Mouse (Mus musculus) thymus, postnatal 10 days (tissue): ENCODE measurements around the gene Bag3.

ENCODE experiments used
- DNase-seq, 2 experiments: peaks; one replicate each; pipeline ENCODE4 v3.0.0; 2021; ENCODE audit warnings: low spot score in 2 of 2

The Bag3 gene

GRCm38 (mm10) chr7:128537676-128538075 is 14.3 kb downstream of the Bag3 start:
- DNase-seq = no peak

GRCm38 (mm10) chr7:128538196-128538595 is 14.8 kb downstream of the Bag3 start:
- DNase-seq = no peak

DNA sequence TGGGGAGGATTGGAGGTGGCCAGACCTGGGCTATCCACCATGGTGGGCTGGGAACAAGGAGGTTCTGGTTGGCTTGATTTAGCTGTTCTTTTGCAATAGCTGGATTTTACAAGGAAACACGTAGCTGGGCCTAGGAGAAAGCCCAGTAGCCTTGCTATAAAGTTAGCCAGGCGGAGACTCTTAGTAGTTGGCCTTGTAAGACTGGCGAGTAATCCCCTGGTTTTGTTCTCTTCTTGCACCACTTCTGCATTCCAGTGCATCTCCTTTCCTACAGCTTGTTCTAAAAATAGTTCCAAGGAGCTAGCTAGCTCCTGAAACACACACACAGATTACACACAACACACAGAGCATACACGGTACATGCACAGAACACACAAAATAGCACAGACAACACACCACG is 15.4 kb downstream of the Bag3 start:
- no peak for DNase-seq

DNA sequence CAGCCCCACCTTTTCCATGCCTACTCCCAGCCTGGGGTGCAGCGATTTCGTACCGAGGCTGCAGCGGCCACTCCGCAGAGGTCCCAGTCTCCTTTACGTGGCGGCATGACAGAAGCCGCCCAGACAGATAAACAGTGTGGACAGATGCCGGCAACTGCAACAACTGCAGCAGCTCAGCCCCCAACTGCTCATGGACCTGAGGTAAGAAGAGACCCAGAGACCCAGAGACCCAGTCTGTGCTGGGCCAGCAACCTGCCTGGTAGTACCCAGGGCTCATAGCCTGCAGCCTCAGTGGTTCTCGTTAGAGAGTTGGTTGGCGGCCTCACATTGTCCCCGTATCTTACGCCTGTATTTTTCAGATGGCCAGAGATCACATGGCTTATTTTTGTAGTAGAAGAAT is 16.7 kb downstream of the Bag3 start:
- DNase-seq = no peak

- DNase-seq = no peak
These were observed 17.3 kb downstream of the Bag3 start for GRCm38 (mm10) chr7:128540734-128541133.

DNA sequence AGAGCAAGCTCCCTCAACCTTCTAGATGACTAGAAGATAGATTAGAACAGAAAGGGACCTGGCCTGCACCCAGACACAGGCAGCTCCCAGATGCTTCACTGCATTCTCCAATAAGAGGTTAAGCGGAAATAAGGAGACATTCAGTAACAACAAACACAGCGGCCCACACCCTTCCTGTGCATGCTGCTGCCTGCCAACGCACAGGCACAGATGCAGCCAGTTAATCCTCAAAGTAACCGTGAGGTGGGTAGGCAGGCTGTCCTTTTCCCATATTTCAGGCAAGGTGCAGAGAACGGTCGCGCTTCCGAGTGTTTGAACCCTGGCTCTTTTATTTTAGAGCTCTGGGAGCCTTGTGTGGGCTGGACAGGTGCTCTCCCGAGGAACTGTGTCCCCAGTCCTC is 17.8 kb downstream of the Bag3 start:
- DNase-seq = no peak

- DNase-seq = no peak
These were observed 18.4 kb downstream of the Bag3 start for GRCm38 (mm10) chr7:128541771-128542170.

DNA sequence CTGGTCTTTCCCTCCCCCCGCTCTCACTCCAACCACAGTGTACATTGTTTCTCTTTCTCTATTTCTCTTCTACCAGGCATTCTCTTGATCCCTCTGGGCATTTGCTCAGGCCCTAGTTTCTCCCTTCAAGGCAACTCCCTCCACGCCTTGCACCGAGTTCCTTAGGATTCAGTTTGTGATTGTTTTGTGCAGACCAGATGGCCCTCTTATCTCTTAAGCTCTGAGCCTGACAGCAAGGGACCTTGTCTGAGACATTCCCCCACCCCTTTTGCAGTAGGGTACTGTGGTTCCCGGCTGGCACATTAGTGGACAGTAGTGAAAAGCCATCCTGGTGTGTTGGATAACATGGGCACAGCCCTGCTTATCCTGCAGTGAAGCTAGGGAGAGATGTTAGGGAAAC is 19.1 kb downstream of the Bag3 start:
- DNase-seq = no peak

DNA sequence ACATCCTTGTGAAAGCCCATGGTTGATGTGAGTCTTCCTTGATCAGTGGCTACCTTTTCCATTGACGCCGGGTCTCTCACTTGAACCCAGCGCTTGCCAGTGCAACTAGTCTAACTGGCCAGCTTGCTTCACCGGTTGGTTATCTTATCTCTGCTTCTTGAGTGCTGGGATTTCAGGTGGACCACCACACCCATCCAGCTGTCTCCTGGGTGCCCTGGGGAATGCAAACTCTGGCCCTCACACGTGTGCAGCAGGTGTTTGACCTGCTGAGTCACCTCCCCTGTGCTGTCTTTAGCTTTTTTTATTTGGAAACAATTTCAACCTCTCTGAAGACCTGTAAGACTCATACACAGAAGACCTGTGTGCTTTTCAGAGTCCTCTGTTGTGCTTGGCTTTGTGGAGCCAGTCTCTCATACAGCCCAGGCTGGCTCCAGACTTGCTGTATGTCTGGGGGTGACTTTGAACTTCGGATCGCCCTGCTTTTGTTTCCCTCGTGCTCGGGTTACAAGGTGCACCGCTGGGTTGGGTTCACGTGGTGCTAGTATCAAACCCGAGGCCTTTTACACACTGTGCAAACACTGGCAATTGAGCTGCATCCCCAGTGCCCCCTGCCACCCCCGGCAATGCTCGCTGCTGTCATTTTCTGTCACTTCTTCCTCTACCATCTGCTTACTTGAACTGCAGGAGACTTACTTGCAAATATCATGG is 19.9 kb downstream of the Bag3 start:
- no peak for DNase-seq

- no peak for DNase-seq
These were observed 20.5 kb downstream of the Bag3 start for GRCm38 (mm10) chr7:128543961-128544360.

GRCm38 (mm10) chr7:128544566-128545262 is 21.3 kb downstream of the Bag3 start:
- DNase-seq = no peak

DNA sequence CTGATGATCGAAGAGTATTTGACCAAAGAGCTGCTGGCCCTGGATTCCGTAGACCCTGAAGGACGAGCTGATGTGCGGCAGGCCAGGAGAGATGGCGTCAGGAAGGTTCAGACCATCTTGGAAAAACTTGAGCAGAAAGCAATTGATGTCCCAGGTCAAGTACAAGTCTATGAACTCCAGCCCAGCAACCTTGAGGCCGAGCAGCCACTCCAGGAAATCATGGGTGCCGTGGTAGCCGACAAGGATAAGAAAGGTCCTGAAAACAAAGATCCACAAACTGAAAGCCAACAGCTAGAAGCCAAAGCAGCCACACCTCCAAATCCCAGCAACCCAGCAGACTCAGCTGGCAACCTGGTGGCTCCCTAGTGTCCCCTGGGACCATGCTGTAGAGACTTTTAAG is 22.6 kb downstream of the Bag3 start:
- DNase-seq = no peak

DNA sequence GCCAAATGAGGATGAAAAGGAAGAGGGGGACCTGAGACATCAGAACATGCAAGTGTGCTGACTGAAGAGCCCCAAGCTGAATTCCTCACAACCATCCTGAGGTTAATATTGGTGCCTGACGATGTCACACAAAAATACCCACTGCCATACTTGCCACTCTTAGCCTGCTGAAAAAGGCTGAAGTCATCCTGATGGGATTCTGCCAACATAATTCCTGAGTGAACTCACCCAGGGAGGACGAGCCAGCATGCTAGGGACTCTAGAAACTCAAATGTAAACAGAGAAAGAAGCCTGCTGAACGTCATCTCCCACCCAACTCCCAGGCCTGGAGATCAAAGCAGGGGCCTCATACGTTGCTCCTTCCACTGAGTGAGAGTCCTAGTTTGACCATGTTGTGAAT is 25.7 kb downstream of the Bag3 start:
- DNase-seq = no peak

DNA sequence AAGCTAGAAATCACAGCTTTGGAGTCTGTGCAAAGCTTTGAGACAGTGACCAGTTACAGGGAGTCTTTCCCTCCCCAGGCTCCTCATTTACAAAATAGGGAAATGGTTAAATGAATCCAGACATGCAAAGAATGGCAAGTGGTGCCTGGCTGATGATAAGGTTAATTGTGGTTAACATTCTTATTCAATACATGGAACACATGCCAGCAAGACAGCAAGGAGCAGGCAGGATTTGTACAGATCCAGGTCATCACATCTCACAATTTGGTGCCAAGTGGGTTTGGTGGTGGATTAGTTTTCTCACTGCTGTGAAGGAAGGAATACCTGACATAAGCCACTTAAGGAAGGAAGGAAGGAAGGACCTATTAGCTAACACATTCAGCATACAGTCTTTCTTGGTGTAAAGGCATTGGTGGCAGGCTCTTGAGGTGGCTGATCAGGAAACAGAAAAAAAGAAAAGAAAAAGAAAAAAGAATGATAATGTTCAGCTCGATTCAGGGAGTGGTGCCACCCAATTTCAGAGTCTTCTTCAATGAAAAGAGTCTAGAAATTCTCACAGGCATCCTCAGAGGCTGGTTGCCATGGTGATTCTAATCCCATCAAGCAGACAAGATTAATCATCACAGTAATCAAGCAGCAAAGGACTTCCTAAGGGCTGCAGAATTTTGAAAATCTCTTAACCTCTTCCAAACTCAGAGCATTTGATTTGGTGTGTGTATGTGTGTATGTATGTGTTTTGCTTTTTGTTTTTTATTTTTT is 27.1 kb downstream of the Bag3 start:
- DNase-seq = no peak

DNA sequence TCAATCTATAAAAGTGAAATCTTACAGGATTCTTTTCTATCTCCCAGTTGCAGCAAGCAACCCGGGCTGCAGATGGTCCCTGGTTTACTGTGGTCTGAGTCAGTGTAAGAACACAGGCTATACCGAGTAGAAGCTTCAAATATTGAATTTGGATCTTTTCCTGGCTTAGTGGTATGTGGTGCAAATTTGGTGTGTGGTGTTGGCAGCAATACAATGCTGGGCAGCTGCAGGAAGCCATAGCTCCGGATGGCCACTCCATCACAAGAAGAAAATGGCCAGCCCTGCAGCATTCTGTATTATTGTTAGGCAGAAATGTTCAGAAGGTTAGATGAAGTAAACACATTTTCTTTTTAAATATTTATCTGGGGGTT is 27.7 kb downstream of the Bag3 start:
- DNase-seq = no peak

GRCm38 (mm10) chr7:128553105-128553705 is 29.8 kb downstream of the Bag3 start:
- no peak for DNase-seq

GRCm38 (mm10) chr7:128554502-128554901 is 31.1 kb downstream of the Bag3 start:
- DNase-seq = no peak

DNA sequence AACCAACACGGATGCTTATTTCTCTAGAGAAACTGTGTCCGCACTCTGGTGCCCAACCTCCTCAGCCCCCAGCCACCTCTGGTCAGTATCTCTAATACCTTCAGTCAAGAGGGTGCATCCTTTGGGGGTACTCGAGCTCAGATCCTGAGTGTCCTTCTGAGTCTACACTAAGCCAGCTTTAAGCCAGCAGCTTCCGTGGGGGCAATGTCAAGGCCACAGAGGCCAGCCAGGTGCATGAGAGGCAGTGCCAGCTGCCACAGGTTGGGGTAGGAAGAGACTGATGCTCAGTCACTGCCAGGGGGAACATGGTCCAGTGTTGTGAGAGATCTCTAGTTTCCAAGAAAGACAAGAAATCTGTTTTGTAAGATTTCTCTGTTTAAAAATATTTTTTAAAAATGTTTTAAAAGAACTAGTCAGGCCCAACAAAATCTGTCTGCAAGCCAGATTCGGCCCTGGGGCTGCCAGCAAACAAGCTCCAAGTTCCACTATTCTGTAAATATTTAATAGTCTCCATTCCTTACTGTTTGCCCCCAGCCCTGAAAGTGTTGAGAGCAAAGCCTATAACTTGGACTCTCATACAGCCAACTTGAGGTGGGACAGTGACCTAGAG is 31.8 kb downstream of the Bag3 start:
- DNase-seq = no peak

DNA sequence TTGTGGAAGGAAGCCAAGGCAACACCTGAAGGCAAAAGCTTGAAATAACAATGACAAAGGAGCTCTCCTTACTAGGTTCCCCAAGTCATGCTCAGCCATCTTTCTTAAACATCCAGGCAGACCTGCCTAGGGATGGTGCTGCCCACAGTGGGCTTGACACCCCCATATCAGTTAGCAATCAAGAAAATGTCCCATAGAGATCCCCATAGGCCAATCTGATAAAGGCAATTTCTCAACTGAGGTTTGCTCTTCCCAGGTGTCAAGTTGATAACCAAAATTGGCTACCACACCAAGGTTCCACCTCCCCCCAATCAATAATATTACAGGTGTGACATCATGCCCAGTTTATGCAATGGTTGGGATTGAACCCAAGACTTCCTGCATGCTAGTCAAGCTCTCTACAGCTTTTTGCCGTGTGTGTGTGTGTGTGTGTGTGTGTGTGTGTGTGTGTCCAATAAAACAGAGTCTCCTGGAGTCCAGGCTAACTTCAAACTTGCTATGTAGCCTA is 33.6 kb downstream of the Bag3 start:
- no peak for DNase-seq

GRCm38 (mm10) chr7:128563373-128563772 is 40.0 kb downstream of the Bag3 start:
- peak; percentile 7 to 52 for DNase-seq

- no peak for DNase-seq
These were observed 42.9 kb downstream of the Bag3 start for GRCm38 (mm10) chr7:128566311-128566710.
